Mouse (Mus musculus) ES-Bruce4 (cell line): ENCODE data around the gene Sntg2. TPM values are rescaled to one million over a fixed set of nuclear protein-coding genes. Genes with fewer than 3 reads are reported as not detected.
A peak's percentile ranks its signal among the peaks of the same experiment; 100 is the strongest.

Source experiments
- H3K27ac ChIP-seq: 2 replicates; pipeline ENCODE4 v1.5.1; 2012; ENCODE audit warnings: low read length, inconsistent platforms; ENCODE audit not compliant: insufficient read depth
- H3K27me3 ChIP-seq: 2 replicates; pipeline ENCODE4 v1.6.1; 2012; ENCODE audit warnings: mild to moderate bottlenecking, low read length, inconsistent platforms; ENCODE audit not compliant: control insufficient read depth, poor library complexity, insufficient read depth, severe bottlenecking
- H3K36me3 ChIP-seq: 2 replicates; pipeline ENCODE4 v1.6.1; 2012; ENCODE audit warnings: inconsistent platforms, mild to moderate bottlenecking, low read length, moderate library complexity; ENCODE audit not compliant: control insufficient read depth, poor library complexity, insufficient read depth, severe bottlenecking
- H3K4me1 ChIP-seq: one replicate; pipeline ENCODE4 v1.8.1; 2011; ENCODE audit warnings: low read length; ENCODE audit not compliant: control insufficient read depth, insufficient read depth
- H3K4me3 ChIP-seq: 2 replicates; pipeline ENCODE4 v1.5.1; 2011; ENCODE audit warnings: low read depth, mild to moderate bottlenecking, low read length
- H3K9ac ChIP-seq: 2 replicates; pipeline ENCODE4 v1.6.1; 2012; ENCODE audit warnings: low read depth, mild to moderate bottlenecking, inconsistent platforms; ENCODE audit not compliant: poor library complexity, severe bottlenecking
- H3K9me3 ChIP-seq: replicated peaks from 2 replicates; pipeline ENCODE4 v1.6.1; 2012; ENCODE audit warnings: mild to moderate bottlenecking, low read length, inconsistent platforms; ENCODE audit not compliant: control insufficient read depth, poor library complexity, insufficient read depth, severe bottlenecking
- CTCF ChIP-seq: IDR thresholded peaks from one replicate; pipeline ENCODE4 v1.8.1; 2011; ENCODE audit warnings: low read depth, low read length
- EP300 ChIP-seq: IDR thresholded peaks from 2 replicates; pipeline ENCODE4 v1.6.1; 2011; ENCODE audit warnings: low read depth, low read length; ENCODE audit not compliant: insufficient read depth
- POLR2A ChIP-seq: IDR thresholded peaks from one replicate; pipeline ENCODE4 v1.8.1; 2011; ENCODE audit warnings: low read length; ENCODE audit not compliant: insufficient read depth
- polyA plus RNA-seq: library from polyadenylated mRNA; stranded (reverse); fragments of >200 nt; gene quantifications from 2 replicates; pipeline ENCODE4 v1.2.4, GENCODE M21; 2011; ENCODE audit warnings: low read depth; ENCODE audit not compliant: missing spikeins, insufficient read depth, insufficient read length

The Sntg2 gene
- polyA plus RNA-seq, 1 experiment = 1.2 TPM

- Histone ChIP-seq H3K27me3 (no peaks in the 10 kb centered on the region; the same call in 1 of the 2 replicates), H3K27ac (no peak overlapping the region), H3K4me3 (peak overlapping the region; percentile 68), H3K9ac (no peak overlapping the region), H3K9me3 (no peaks in the 10 kb centered on the region), H3K36me3 (no peaks in the 10 kb centered on the region), H3K4me1 (no peaks in the 10 kb centered on the region)
- TF ChIP-seq CTCF = no peak
- TF ChIP-seq POLR2A = no peak
- TF ChIP-seq EP300 = no peak
Observed at GRCm38 (mm10) chr12:30372293-30372692, 882 bp downstream of the Sntg2 start.

- no peaks in the 10 kb centered on the region; the same call in 1 of the 2 replicates for H3K27me3 ChIP-seq
- H3K4me1 ChIP-seq = no peaks in the 10 kb centered on the region
- no peak for TF ChIP-seq POLR2A
- peak; percentile 87 for TF ChIP-seq CTCF
Observed at GRCm38 (mm10) chr12:30369786-30370185, 3.4 kb downstream of the Sntg2 start.

DNA sequence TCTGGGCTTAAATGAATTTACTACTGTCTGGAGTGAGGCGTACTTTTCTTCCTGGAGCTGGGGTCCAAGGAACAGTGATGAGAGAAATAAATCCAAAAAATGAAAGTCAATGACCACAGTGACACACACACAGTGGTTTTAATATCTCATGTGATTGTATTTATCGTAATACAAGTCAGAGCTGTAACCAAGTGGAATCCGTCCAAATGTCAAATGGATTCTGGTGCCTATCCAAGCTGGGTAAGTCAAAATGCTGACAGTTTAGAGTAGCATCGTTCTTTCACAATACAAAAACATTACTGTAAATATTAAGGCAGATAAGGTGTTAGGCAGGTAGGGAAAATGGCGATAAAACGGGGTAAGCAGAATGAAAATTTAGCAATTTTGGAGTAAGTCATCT lies 4.0 kb downstream of the Sntg2 start:
- H3K4me3 ChIP-seq = no peak overlapping the region
- no peaks in the 10 kb centered on the region for H3K36me3 ChIP-seq
- no peak for TF ChIP-seq CTCF
- no peak for TF ChIP-seq EP300
- TF ChIP-seq POLR2A = no peak
- H3K4me1 ChIP-seq = no peaks in the 10 kb centered on the region
- no peaks in the 10 kb centered on the region; the same call in 1 of the 2 replicates for H3K27me3 ChIP-seq
- H3K9me3 ChIP-seq = no peaks in the 10 kb centered on the region
- H3K27ac ChIP-seq = no peak overlapping the region
- no peak overlapping the region for H3K9ac ChIP-seq

More at GRCm38 (mm10) chr12:30369786-30370185, 3.4 kb downstream of the Sntg2 start:
- no peak overlapping the region for H3K27ac ChIP-seq
- H3K9ac ChIP-seq = no peak overlapping the region
- no peaks in the 10 kb centered on the region for H3K9me3 ChIP-seq
- no peak overlapping the region for H3K4me3 ChIP-seq
- no peaks in the 10 kb centered on the region for H3K36me3 ChIP-seq

GRCm38 (mm10) chr12:30362306-30362705 lies 10.9 kb downstream of the Sntg2 start:
- Histone ChIP-seq H3K27me3 (no peaks in the 10 kb centered on the region), H3K27ac (no peak overlapping the region), H3K4me1 (no peaks in the 10 kb centered on the region), H3K4me3 (no peak overlapping the region), H3K36me3 (no peaks in the 10 kb centered on the region), H3K9me3 (no peaks in the 10 kb centered on the region), H3K9ac (no peak overlapping the region)
- TF ChIP-seq CTCF = no peak
- TF ChIP-seq POLR2A = no peak
- no peak for TF ChIP-seq EP300

DNA sequence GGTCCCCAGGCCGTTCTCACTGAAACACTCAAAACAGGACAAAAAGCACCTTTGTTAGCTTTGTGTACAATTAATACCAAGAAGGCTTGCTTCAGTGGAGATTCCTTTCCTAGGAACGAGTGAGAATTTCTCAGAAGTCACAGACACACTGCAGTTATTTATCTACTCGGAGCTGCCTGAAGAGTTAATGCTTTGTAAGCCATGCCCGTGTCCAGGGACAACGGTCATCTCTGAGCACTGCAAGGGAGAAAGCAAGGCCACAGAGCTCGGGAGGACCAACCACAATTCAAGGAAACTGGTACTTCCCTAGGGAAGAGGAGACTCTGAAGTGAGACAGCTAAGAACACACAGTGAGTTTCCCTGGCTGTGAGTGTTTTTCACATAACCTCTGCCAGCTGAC lies 15.5 kb downstream of the Sntg2 start:
- H3K27ac ChIP-seq = no peak overlapping the region
- no peak overlapping the region for H3K4me3 ChIP-seq
- H3K27me3 ChIP-seq = no peaks in the 10 kb centered on the region
- H3K4me1 ChIP-seq = no peaks in the 10 kb centered on the region
- H3K9me3 ChIP-seq = no peaks in the 10 kb centered on the region
- TF ChIP-seq CTCF (no peak), EP300 (no peak), POLR2A (no peak)
- H3K36me3 ChIP-seq = no peaks in the 10 kb centered on the region
- H3K9ac ChIP-seq = no peak overlapping the region

DNA sequence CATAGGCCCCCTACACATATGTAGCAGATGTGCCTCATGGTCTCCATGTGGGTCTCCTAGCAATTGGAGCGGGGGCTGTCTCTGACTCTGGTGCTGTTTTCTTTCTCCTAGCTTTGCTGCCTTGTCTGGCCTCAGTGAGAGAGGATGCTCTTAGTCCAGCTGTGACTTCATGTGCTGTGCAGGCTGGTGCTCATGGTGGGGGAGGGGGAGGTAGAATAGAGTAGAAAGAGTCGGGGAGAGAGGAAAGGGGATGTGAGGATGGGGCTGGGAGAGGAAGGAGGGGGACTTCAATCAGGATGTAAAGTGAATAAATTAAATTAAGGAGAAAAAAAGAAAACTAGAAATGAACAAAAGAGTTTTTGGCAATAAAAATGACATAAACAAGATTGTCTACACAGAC lies 20.8 kb downstream of the Sntg2 start:
- no peak overlapping the region for H3K9ac ChIP-seq
- H3K27me3 ChIP-seq = no peaks in the 10 kb centered on the region; the same call in 1 of the 2 replicates
- no peaks in the 10 kb centered on the region for H3K9me3 ChIP-seq
- H3K27ac ChIP-seq = no peak overlapping the region
- no peaks in the 10 kb centered on the region for H3K36me3 ChIP-seq
- no peaks in the 10 kb centered on the region for H3K4me1 ChIP-seq
- TF ChIP-seq CTCF = no peak
- no peak for TF ChIP-seq EP300
- no peak for TF ChIP-seq POLR2A
- H3K4me3 ChIP-seq = no peak overlapping the region
